In the genomic region with DNA sequence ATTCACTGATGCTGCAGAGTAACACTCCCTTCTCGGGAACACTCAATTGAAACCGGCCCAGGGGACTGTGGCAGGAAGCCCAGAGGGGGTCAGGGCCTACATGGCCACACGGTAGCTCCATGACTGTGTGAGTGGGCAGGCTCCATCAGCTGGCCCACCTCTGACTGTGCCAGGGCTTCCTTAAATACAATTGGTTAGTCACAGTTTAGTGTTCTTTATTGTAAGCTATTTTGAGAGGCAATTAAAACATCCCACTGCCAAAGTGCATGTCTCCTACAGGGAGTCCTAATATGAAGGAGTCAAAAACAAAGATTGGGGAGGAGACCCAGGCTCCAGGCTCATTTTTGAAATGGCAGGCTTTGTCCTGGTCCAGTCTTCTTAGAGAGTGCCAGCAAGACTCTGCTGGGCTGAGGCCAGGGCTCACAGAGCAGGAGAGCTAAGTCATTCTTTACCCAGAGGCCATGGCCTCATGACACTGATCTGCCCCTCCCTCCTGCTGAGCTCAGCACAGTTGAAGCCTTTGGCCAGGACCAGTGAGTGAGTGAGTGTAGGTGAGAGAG, we compare ENCODE assay signal across 7 mouse cellular contexts.
DNase-seq lines count a peak whose midpoint lies in the region; ATAC-seq lines count a peak whose summit lies in the region.

No protein-coding gene starts in this region.

- peak; percentile 97 for DNase-seq in Muller cell, postnatal 12 days (ENCODE audit: inconsistent ontology term)
- DNase-seq in adrenal gland, adult 2 months = peak; percentile 90
- DNase-seq in left cerebral cortex, adult 9 months (ENCODE audit: low spot score in 2 of 2) = peak; percentile 28 to 54

- H3K27me3 ChIP-seq in forebrain, embryonic 13.5 days = no peaks in the 10 kb centered on the region
- H3K27me3 ChIP-seq in hindbrain, embryonic 16.5 days (replicated peaks; ENCODE audit: control insufficient read depth, insufficient read depth, low read length) = no peaks in the 10 kb centered on the region; the same call in 1 of the 2 replicates
- no peaks in the 10 kb centered on the region for H3K27me3 ChIP-seq in midbrain, embryonic 16.5 days (ENCODE audit: control insufficient read depth, insufficient read depth, low read depth, low read length)

- peak; percentile 67; the same call in 1 of the 2 replicates for ATAC-seq in forebrain, embryonic 13.5 days
- peak; percentile 91 for ATAC-seq in hindbrain, embryonic 16.5 days
- ATAC-seq in midbrain, embryonic 16.5 days = peak; percentile 71
- ATAC-seq in activated CD4-positive, CD25-positive, alpha-beta regulatory T cell, adult 4 months = no peak

- 26% methylated on average over 3 of the region's 3 CpGs for WGBS in forebrain, embryonic 13.5 days
- 13% methylated on average over 3 of the region's 3 CpGs for WGBS in hindbrain, embryonic 16.5 days
- WGBS in midbrain, embryonic 16.5 days = 41% methylated on average over 3 of the region's 3 CpGs

- no peak overlapping the region for H3K4me3 ChIP-seq in forebrain, embryonic 13.5 days
- H3K4me3 ChIP-seq in hindbrain, embryonic 16.5 days (ENCODE audit: low read length) = no peak overlapping the region
- H3K4me3 ChIP-seq in midbrain, embryonic 16.5 days (ENCODE audit: low read depth, low read length) = no peak overlapping the region

- no peak overlapping the region for H3K9ac ChIP-seq in forebrain, embryonic 13.5 days
- no peak overlapping the region for H3K9ac ChIP-seq in hindbrain, embryonic 16.5 days (ENCODE audit: low read depth, low read length)
- no peak overlapping the region for H3K9ac ChIP-seq in midbrain, embryonic 16.5 days (ENCODE audit: low read depth, low read length)

- no peaks in the 10 kb centered on the region for H3K9me3 ChIP-seq in forebrain, embryonic 13.5 days (replicated peaks)
- H3K9me3 ChIP-seq in hindbrain, embryonic 16.5 days (ENCODE audit: control insufficient read depth, low read length) = no peaks in the 10 kb centered on the region
- H3K9me3 ChIP-seq in midbrain, embryonic 16.5 days (replicated peaks; ENCODE audit: control insufficient read depth, low read length, poor library complexity, severe bottlenecking) = no peaks in the 10 kb centered on the region

- no peaks in the 10 kb centered on the region for H3K36me3 ChIP-seq in forebrain, embryonic 13.5 days (ENCODE audit: poor library complexity, severe bottlenecking)
- no peaks in the 10 kb centered on the region for H3K36me3 ChIP-seq in hindbrain, embryonic 16.5 days (ENCODE audit: control insufficient read depth, insufficient read depth, low read length)
- H3K36me3 ChIP-seq in midbrain, embryonic 16.5 days (ENCODE audit: control insufficient read depth, insufficient read depth, low read length) = no peaks in the 10 kb centered on the region

- H3K4me1 ChIP-seq in forebrain, embryonic 13.5 days = peaks cover 41% of the 10 kb centered on the region
- peaks cover 28% of the 10 kb centered on the region for H3K4me1 ChIP-seq in hindbrain, embryonic 16.5 days (ENCODE audit: control insufficient read depth, insufficient read depth, low read depth, low read length)
- peaks cover 4% of the 10 kb centered on the region; the same call in 1 of the 2 replicates for H3K4me1 ChIP-seq in midbrain, embryonic 16.5 days (ENCODE audit: control insufficient read depth, insufficient read depth, low read length)

- no peak overlapping the region for H3K4me2 ChIP-seq in forebrain, embryonic 13.5 days
- no peak overlapping the region for H3K4me2 ChIP-seq in hindbrain, embryonic 16.5 days (ENCODE audit: low read length)
- H3K4me2 ChIP-seq in midbrain, embryonic 16.5 days (ENCODE audit: low read length) = no peak overlapping the region

- peak overlapping the region; percentile 32; the same call in 1 of the 2 replicates for H3K27ac ChIP-seq in forebrain, embryonic 13.5 days
- no peak overlapping the region for H3K27ac ChIP-seq in hindbrain, embryonic 16.5 days (ENCODE audit: low read depth, low read length)
- H3K27ac ChIP-seq in midbrain, embryonic 16.5 days (ENCODE audit: low read length) = no peak overlapping the region

Comparison
In these comparisons a context has a peak if more than half of its experiments do, and no peak if none do; other contexts are left out.
1. DNase-seq: peak in every context shown above with its lines; median percentile 97 in Muller cell, postnatal 12 days; 90 in adrenal gland, adult 2 months; 41 in left cerebral cortex, adult 9 months.